Mouse (Mus musculus): ENCODE measurements around the gene Tgoln1.

- TF ChIP-seq GATA1 (IDR thresholded peaks at IDR 0.05; ENCODE audit: borderline replicate concordance, low read length), result no peak
- TF ChIP-seq FLI1 (IDR thresholded peaks at IDR 0.05; ENCODE audit: low read length), result no peak
These were observed 12.7 kb downstream of the Tgoln1 start for GRCm38 (mm10) chr6:72604066-72604465.
